Mouse (Mus musculus) heart, adult 18-20 months (tissue): ENCODE measurements around the gene Lrit3. TPM values are rescaled to one million over a fixed set of nuclear protein-coding genes. Genes with fewer than 3 reads are reported as not detected.
A peak's percentile ranks its signal among the peaks of the same experiment; 100 is the strongest.
"Not testable (repeated sequence)": the region's sequence is repeated elsewhere in the genome, so short reads cannot be mapped to it uniquely, and the experiment has no call there.

Experiments used
- DNase-seq, 2 experiments: peaks; one replicate each; pipeline ENCODE4 v3.0.0; 2021 to 2022; ENCODE audit warnings: mixed read lengths in 1 of 2
- total RNA-seq, 2 experiments: library from RNA; stranded (reverse); gene quantifications; 2 replicates each; pipeline ENCODE4 v1.2.3; 2021

Gene Lrit3
- total RNA-seq, 2 experiments from 2014 or later: not detected

DNA sequence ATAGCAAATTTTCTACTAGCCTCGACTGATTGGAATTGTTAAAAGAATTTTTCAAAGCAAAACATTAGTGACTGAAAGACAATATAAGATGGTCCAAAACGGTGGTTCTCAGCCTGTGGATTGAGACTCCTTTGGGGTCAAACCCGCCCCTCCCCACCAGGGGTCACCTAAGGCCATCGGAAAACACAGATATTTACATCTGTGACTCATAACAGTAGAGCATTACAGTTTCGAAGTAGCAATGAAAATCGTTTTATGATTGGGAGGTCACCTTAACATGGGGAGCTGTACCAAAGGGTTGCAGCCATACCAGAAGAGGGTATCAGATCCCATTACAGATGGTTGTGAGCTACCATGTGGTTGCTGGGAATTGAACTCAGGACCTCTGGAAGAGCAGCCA is 32.6 kb downstream of the Lrit3 start:
- no peak for DNase-seq

DNA sequence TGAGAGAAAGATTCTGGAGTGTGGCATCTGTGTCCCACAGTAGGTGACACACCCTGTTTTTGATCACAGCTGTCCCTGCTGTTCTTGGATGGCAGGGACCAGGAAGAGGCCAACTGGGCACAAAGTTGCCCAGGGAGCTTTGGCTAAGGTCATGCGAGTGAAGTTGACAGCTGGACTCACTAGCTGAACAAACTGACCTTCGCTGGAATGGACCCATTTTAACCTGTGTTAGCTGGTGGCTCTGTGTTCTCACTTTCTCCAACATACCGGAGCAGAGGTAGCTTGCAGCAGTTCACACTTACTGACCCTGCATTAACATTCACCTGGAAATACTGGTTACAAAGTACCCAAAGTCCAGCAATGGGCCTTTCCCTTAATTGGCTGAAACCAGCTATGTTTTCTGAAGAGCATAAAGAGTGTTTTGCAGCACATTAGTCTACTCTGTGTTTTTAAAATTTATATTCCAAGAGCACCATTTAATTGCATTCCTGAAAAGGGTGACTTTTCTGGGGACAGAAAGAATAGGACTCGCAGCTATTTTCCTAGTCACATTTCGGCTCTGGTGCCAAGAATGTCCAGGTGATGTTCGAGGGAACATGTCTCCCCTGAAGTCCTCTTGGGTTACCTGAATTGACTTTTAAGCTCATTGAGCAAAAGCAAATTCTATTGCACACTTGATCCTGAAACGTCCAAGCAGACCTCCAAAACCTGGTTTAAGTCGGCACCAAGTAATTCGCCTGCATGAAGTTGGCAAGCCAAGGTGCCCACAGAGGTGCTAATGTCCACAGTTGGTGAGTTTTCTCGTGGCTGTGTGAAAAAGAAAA is 36.6 kb downstream of the Lrit3 start:
- DNase-seq: peak; percentile 5 to 20

DNA sequence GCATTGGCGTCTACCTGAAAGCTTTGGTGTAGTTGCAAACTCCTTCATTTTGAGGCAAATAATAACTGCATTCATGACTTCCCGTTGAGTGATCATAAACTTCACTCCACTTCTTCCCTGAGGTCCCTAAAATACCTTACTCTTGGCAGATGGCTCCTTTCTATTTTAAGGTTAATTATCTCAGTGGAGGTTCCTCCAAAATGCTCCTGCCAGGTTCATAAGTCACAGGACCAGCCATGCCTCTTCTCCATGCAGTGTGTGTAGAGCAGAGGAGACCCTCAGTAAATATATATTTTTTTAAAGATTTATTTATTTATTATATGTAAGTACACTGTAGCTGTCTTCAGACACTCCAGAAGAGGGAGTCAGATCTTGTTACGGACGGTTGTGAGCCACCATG is 37.7 kb downstream of the Lrit3 start:
- peak; percentile 35 to 43 for DNase-seq

DNA sequence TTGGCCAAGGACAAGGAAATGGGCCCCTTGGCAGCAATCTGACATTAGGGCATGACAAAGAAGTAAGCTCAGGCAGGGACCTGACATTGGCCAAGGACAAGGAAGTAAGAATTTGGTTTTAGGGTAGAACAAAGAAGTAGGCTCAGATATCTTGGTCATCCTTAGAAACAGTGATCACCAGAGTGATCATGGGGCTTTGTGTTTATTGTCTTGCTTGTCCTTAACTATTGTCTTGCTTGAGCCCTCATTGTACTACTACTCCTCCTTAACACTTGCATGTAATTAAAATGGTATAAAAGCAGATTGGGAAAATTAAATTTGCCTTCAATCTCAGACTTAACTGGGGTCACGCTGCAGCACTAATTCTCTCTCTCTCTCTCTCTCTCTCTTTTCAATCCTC is 46.2 kb downstream of the Lrit3 start:
- DNase-seq: not testable (repeated sequence)

GRCm38 (mm10) chr3:129754650-129755604 is 48.9 kb downstream of the Lrit3 start, which contains the start of gene Egf:
TSS of gene Egf (minus strand) at chr3:129755316.
- DNase-seq: peak; percentile 49 to 64

- peak in 1 of 2 experiments; percentile 17 for DNase-seq
Observed at GRCm38 (mm10) chr3:129744803-129745202, 59.0 kb downstream of the Lrit3 start.

DNA sequence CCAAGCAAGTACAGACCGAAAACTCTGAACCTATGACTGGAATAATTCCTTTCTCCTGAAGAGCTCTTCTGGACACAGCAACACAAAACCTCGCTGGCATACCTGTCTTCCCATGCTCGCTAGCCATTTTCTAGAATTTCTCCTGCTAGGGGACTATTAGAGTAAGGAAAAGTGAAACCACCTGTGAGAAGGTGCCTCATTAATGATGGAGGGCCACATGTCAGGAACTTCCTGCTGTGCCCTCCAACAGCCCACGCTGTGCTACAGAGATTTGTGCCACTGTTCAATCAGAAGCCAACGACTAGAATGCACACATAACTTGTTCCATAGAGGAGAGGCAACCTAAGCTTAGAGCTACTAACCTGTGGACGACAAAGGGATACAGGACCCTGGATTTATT is 61.0 kb downstream of the Lrit3 start:
- no peak for DNase-seq

GRCm38 (mm10) chr3:129738291-129739183 is 65.3 kb downstream of the Lrit3 start:
- DNase-seq: no peak

Other genes starting within 250 kb of the Lrit3 start
- 1 to 10 TPM; 2.1 to 2.9 TPM for gene Egf, start 48.7 kb downstream of the Lrit3 start, total RNA-seq
- not detected for gene Rrh, start 18.6 kb upstream of the Lrit3 start, total RNA-seq
- gene Gar1, start 27.4 kb upstream of the Lrit3 start, total RNA-seq: 10 to 100 TPM; 14.7 to 17.5 TPM
- gene Cfi, start 31.9 kb upstream of the Lrit3 start, total RNA-seq: under 1 TPM; 0.40 to 0.80 TPM
- gene Pla2g12a, start 74.6 kb upstream of the Lrit3 start, total RNA-seq: 10 to 100 TPM; 46.3 to 61.8 TPM
- 10 to 100 TPM; 11.3 to 12.6 TPM for gene Casp6, start 97.4 kb upstream of the Lrit3 start, total RNA-seq
- gene Mcub, start 166.2 kb upstream of the Lrit3 start, total RNA-seq: 1 to 10 TPM; 1.6 to 2.4 TPM